Mouse (Mus musculus) cerebellum, adult 11 months (tissue): ENCODE measurements around the gene Apbb2.

Experiments
- DNase-seq: peaks from one replicate; pipeline ENCODE4 v3.0.0; 2022

Gene Apbb2

GRCm38 (mm10) chr5:66515271-66515670, 103.3 kb downstream of the Apbb2 start:
- DNase-seq = no peak

GRCm38 (mm10) chr5:66514659-66515058, 103.9 kb downstream of the Apbb2 start:
- DNase-seq = no peak

- no peak for DNase-seq
Measured at GRCm38 (mm10) chr5:66513412-66513811, 105.2 kb downstream of the Apbb2 start.

DNA sequence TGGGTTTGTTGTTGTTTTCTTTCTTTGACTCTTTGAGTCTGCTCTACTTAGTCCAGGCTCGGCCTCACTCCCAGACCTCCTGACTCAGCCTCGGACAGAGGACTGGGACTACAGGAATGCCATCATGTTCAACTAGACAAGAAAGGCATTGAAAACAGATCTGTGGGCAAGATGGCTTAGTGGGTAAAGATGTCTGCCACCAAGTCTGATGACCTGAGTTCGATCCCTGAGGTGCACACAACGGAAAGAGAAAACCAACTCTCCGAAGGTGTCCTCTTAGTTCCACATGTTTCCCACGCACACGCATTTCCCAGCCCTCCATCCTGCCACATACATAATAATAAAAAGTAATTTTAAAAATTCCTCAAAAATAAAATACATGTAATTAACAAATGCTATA, 106.1 kb downstream of the Apbb2 start:
- no peak for DNase-seq

GRCm38 (mm10) chr5:66510716-66511115, 107.9 kb downstream of the Apbb2 start:
- no peak for DNase-seq

- no peak for DNase-seq
Measured at GRCm38 (mm10) chr5:66509151-66509550, 109.4 kb downstream of the Apbb2 start.

DNA sequence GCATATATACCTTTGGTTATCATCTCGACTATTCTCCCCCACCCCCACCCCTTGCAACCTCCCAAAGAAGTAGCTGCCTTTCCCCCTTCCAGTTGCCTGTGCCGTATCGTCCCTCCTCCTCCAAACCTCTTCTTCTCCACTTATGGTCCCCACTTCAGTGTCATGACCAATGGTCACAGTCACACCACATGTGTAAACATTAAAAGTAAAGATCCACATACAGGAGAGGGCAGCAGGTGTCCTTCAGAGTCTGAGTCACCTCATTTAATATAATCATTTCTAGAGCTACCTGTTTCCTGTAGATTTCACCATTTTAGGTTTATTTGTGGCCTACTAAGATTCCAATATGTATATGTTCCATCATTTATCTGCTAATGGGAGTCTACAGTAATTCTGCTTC, 113.0 kb downstream of the Apbb2 start:
- DNase-seq = no peak

DNA sequence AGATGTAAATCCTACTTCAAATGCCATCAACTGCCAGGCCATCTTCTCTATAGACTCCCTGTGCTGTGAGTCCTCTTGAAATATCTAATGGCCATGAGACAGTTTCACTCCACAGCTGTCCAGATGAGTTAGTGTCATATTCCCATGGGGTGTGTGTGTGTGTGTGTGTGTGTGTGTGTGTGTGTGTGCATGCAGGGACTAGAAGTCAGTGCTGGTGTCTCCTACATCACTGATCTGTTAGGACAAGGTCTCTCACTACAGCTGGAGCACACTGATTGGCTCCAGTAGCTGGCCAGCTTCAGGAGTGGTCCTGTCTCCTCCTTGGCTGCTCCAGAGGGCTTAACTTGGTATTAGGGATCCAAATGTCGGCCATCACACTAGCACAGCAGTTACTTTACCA, 113.5 kb downstream of the Apbb2 start:
- no peak for DNase-seq

GRCm38 (mm10) chr5:66504434-66504747, 114.2 kb downstream of the Apbb2 start:
- no peak for DNase-seq

- no peak for DNase-seq
Measured at GRCm38 (mm10) chr5:66503557-66504433, 114.8 kb downstream of the Apbb2 start.

DNA sequence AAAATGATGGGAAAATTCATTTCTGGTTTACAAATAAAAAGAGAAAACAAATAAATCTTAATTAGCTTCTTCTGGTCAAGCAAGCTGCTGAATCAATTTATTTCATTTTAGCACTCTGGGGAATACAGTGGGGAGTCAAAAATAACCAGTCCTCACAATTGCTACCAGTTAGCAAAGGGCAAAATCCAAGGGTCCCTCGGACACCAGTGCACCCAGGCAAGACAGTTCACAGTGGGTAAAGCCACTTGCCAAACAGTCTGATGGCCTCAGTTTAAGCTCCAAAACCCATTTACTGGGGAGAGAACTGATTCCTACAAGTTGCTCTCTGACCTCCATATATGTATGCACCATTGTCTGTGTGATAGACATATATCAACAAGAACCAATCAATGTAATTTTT, 115.6 kb downstream of the Apbb2 start:
- no peak for DNase-seq

- no peak for DNase-seq
Measured at GRCm38 (mm10) chr5:66499621-66500020, 119.0 kb downstream of the Apbb2 start.

DNA sequence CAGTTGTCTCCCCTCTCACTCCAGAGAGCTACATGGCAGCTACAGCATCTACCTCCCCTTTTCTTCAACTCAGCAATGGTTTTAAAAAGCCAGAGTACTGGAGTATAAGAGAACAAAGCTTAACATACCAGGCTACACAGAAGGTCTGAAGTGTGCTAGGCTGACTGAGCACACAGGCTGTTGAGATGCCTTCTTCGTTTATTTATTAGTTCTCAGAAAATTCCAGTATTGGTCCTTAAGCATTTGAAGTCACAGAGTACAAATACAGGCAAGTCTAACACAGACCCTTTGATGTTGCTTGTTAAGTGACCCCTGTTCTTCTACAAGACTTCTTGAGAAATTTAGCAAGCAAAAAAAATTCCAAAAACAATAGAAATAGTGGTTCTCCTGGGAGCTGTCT, 120.4 kb downstream of the Apbb2 start:
- DNase-seq = no peak

GRCm38 (mm10) chr5:66497479-66498087, 121.0 kb downstream of the Apbb2 start:
- DNase-seq = no peak

GRCm38 (mm10) chr5:66496881-66497360, 121.7 kb downstream of the Apbb2 start:
- DNase-seq = no peak

- no peak for DNase-seq
Measured at GRCm38 (mm10) chr5:66494651-66495050, 123.9 kb downstream of the Apbb2 start.

DNA sequence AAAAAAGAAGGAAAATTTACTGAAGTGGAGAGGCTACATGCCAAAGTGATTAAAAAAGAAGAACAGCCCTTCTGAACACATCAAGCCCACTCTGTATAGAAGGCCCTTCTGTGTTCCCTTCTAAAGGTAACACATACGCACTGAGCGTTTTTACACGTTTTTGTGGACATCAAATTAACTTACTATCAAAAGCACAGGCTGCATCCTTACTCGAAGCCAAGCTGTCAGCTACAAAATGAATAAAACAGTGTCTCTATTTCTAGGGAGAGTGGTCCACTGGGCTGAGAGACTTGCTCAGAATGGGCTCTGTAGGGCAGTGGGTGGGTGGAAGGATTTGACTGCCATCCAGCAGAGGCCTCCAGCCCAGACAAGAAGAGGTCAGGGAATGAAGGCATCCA, 126.0 kb downstream of the Apbb2 start:
- DNase-seq = no peak

- no peak for DNase-seq
Measured at GRCm38 (mm10) chr5:66491907-66492562, 126.5 kb downstream of the Apbb2 start.

- no peak for DNase-seq
Measured at GRCm38 (mm10) chr5:66486028-66486427, 132.6 kb downstream of the Apbb2 start.

DNA sequence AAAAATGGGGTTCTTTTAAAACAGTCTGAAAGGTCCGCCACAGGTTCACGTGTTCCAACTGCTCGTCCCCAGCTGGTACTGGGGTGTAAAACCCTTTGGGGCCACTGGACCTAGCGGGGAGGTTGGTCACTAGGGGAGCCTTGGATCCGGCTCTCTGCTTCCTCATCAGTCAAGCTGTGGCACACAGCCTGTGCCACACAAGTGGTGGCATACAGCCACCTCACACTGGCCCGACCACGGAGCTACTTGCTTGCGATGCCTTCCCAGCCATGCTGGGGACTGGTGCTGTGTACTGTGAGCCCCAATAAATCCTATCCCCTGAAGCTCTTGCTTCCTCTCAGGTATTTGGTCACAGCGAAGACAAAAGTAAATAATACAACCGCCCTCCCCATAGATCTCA, 142.3 kb downstream of the Apbb2 start:
- DNase-seq = peak; percentile 24

- no peak for DNase-seq
Measured at GRCm38 (mm10) chr5:66475824-66476223, 142.8 kb downstream of the Apbb2 start.

GRCm38 (mm10) chr5:66474153-66474552, 144.4 kb downstream of the Apbb2 start:
- no peak for DNase-seq

DNA sequence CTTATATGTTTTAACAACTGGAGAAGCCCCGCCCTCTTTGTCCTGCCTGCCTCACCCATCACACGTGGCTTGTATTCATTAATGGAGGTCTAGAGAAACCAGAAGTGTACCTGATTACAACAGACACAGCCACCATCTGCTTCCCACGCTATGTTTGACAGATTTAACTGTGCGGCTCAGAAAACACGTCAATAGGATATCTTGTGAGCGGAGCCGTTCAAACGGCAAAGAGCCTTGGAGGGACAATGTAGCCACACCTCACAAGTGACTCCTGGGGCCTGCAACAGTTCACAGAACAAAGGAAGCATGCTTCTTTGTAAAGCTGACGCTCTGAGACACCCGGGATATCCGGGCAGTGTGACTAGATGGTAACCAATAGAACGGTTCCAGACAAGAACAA, 145.0 kb downstream of the Apbb2 start:
- DNase-seq = no peak

DNA sequence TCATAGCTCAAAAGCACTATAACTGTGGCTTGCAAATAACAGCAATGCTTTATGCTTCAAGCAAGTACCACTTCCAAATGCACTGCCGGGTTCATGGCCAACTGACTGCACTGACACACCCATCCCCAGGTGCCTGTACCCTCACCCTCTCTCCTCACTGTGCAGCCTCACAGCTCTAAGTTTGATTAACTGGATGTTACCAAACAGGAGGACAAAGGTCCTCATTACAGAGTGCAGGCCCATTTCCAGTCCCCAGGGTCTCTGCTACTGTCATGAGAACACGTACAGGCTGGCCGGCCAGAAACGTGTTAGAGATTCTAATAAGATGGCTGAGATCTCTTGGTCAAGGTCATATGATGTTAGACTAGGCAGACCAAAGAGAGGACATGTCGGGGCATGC, 147.7 kb downstream of the Apbb2 start:
- no peak for DNase-seq
